Mouse (Mus musculus) CH12.LX (cell line): ENCODE measurements around the gene Pkdcc. TPM values are rescaled to one million over a fixed set of nuclear protein-coding genes. Genes with fewer than 3 reads are reported as not detected.

Source experiments
- DNase-seq: peaks from one replicate; pipeline ENCODE4 v3.0.0-alpha.2; 2013; ENCODE audit errors: extremely low read depth
- H3K27ac ChIP-seq: 2 replicates; pipeline ENCODE4 v1.5.1; 2012; ENCODE audit warnings: low read depth, mild to moderate bottlenecking, control low read depth, moderate library complexity; ENCODE audit not compliant: insufficient read depth
- H3K27me3 ChIP-seq: replicated peaks from 2 replicates; pipeline ENCODE3; 2012; ENCODE audit warnings: inconsistent platforms
- H3K36me3 ChIP-seq, 2 experiments: replicated peaks in 1 of 2; 2 replicates each; pipeline versions ENCODE3 to v1.6.1; 2012; ENCODE audit warnings: inconsistent platforms in 1 of 2, low read length in 1 of 2, mild to moderate bottlenecking in 1 of 2, mixed read lengths in 1 of 2, moderate library complexity in 1 of 2; ENCODE audit not compliant: control insufficient read depth in 1 of 2, insufficient read depth in 1 of 2
- H3K4me1 ChIP-seq, 2 experiments: 2 replicates each; pipeline ENCODE4 v1.6.1; 2012; ENCODE audit warnings: inconsistent platforms in 1 of 2, moderate library complexity in 1 of 2; ENCODE audit not compliant: insufficient read depth in 2 of 2, control insufficient read depth in 1 of 2
- H3K4me2 ChIP-seq: 2 replicates; pipeline ENCODE4 v1.6.1; 2012; ENCODE audit warnings: low read depth, mild to moderate bottlenecking, control low read depth; ENCODE audit not compliant: poor library complexity, insufficient read depth, severe bottlenecking
- H3K4me3 ChIP-seq, 3 experiments: fragments of 150-350 bp in 1 of 3; sonication (generic) in 1 of 3; replicated peaks in 1 of 3; 2 replicates each; pipeline versions ENCODE3 to v1.5.1; 2011 to 2012; ENCODE audit warnings: low read depth in 2 of 3, low read length in 2 of 3, mild to moderate bottlenecking in 2 of 3, moderate library complexity in 2 of 3, control low read depth in 1 of 3, improper control_type of control experiment in 1 of 3, inconsistent platforms in 1 of 3, mixed read lengths in 1 of 3; ENCODE audit not compliant: poor library complexity in 1 of 3
- H3K79me2 ChIP-seq: replicated peaks from 2 replicates; pipeline ENCODE4 v1.6.1; 2012; ENCODE audit warnings: mild to moderate bottlenecking, moderate library complexity; ENCODE audit not compliant: control insufficient read depth, poor library complexity, insufficient read depth, severe bottlenecking; ENCODE audit errors: extremely low read depth
- H3K9ac ChIP-seq: 2 replicates; pipeline ENCODE4 v1.6.1; 2012; ENCODE audit warnings: low read depth, mild to moderate bottlenecking, control low read depth, moderate library complexity; ENCODE audit not compliant: insufficient read depth
- H3K9me3 ChIP-seq: replicated peaks from 2 replicates; pipeline ENCODE3; 2012; ENCODE audit warnings: low read length, inconsistent platforms, mixed read lengths
- BHLHE40 ChIP-seq: IDR thresholded peaks from 2 replicates; pipeline ENCODE4 v1.6.1; 2011; ENCODE audit warnings: mild to moderate bottlenecking, low read depth, low read length, improper control_type of control experiment
- CTCF ChIP-seq, 2 experiments: IDR thresholded peaks in 1 of 2; conservative IDR thresholded peaks in 1 of 2; 2 replicates each; pipeline ENCODE4 v1.5.1; 2011 to 2012; ENCODE audit warnings: low read depth in 2 of 2, low read length in 2 of 2, improper control_type of control experiment in 1 of 2, inconsistent platforms in 1 of 2, mild to moderate bottlenecking in 1 of 2, moderate library complexity in 1 of 2
- E2F4 ChIP-seq: IDR thresholded peaks from 2 replicates; pipeline ENCODE4 v1.6.1; 2011; ENCODE audit warnings: low read depth, low read length, improper control_type of control experiment; ENCODE audit not compliant: insufficient replicate concordance
- EP300 ChIP-seq: IDR thresholded peaks from 2 replicates; pipeline ENCODE4 v1.6.1; 2011; ENCODE audit warnings: low read length, improper control_type of control experiment
- ETS1 ChIP-seq: conservative IDR thresholded peaks from 2 replicates; pipeline ENCODE4 v1.6.1; 2012; ENCODE audit warnings: low read depth, mild to moderate bottlenecking, inconsistent platforms, low read length, improper control_type of control experiment, moderate library complexity
- JUN ChIP-seq: IDR thresholded peaks from 2 replicates; pipeline ENCODE4 v1.6.1; 2011; ENCODE audit warnings: low read depth, mild to moderate bottlenecking, low read length, improper control_type of control experiment, moderate library complexity; ENCODE audit not compliant: insufficient read depth
- JUND ChIP-seq: conservative IDR thresholded peaks from 2 replicates; pipeline ENCODE4 v1.6.1; 2011; ENCODE audit warnings: low read depth, low read length, improper control_type of control experiment
- MAX ChIP-seq: IDR thresholded peaks from 2 replicates; pipeline ENCODE4 v1.6.1; 2011; ENCODE audit warnings: low read length, improper control_type of control experiment
- MAZ ChIP-seq: IDR thresholded peaks from 2 replicates; pipeline ENCODE4 v1.6.1; 2012; ENCODE audit warnings: low read depth, mild to moderate bottlenecking, inconsistent platforms, low read length, improper control_type of control experiment, moderate library complexity
- MEF2A ChIP-seq: IDR thresholded peaks from 2 replicates; pipeline ENCODE4 v1.6.1; 2014; ENCODE audit warnings: low read depth, mild to moderate bottlenecking, inconsistent platforms, low read length, improper control_type of control experiment, borderline replicate concordance
- MXI1 ChIP-seq: IDR thresholded peaks from 2 replicates; pipeline ENCODE4 v1.6.1; 2011; ENCODE audit warnings: mild to moderate bottlenecking, low read depth, low read length, improper control_type of control experiment
- RAD21 ChIP-seq: IDR thresholded peaks from 2 replicates; pipeline ENCODE4 v1.6.1; 2011; ENCODE audit warnings: low read depth, mild to moderate bottlenecking, low read length, improper control_type of control experiment, moderate library complexity
- RCOR1 ChIP-seq: conservative IDR thresholded peaks from 2 replicates; pipeline ENCODE4 v1.6.1; 2012; ENCODE audit warnings: low read depth, mild to moderate bottlenecking, inconsistent platforms, low read length, improper control_type of control experiment
- SIN3A ChIP-seq: IDR thresholded peaks from 2 replicates; pipeline ENCODE4 v1.6.1; 2012; ENCODE audit warnings: low read length, improper control_type of control experiment, inconsistent platforms
- SMC3 ChIP-seq: IDR thresholded peaks from 2 replicates; pipeline ENCODE4 v1.6.1; 2011; ENCODE audit warnings: low read depth, low read length, improper control_type of control experiment
- TBP ChIP-seq: conservative IDR thresholded peaks from 2 replicates; pipeline ENCODE4 v1.6.1; 2011; ENCODE audit warnings: low read depth, low read length, improper control_type of control experiment
- USF1 ChIP-seq: IDR thresholded peaks from 2 replicates; pipeline ENCODE4 v1.6.1; 2014; ENCODE audit warnings: low read depth, mild to moderate bottlenecking, inconsistent platforms, low read length, improper control_type of control experiment
- ZKSCAN1 ChIP-seq: IDR thresholded peaks from 2 replicates; pipeline ENCODE4 v1.6.1; 2012; ENCODE audit warnings: low read depth, inconsistent platforms, low read length, improper control_type of control experiment, borderline replicate concordance
- ZMIZ1 ChIP-seq: IDR thresholded peaks from 2 replicates; pipeline ENCODE4 v1.6.1; 2012; ENCODE audit warnings: low read depth, mild to moderate bottlenecking, inconsistent platforms, low read length, improper control_type of control experiment
- ZNF384 ChIP-seq: IDR thresholded peaks from 2 replicates; pipeline ENCODE4 v1.6.1; 2012; ENCODE audit warnings: low read depth, low read length, improper control_type of control experiment, inconsistent platforms
- dilution Hi-C: fragments of 300-500 bp; cut with MboI; formaldehyde crosslinking; loops from 2 replicates; pipeline ENCODE4 v1.14.3; 2020; ENCODE audit warnings: low sequenced_read_pairs; ENCODE audit not compliant: extremely low pct_unique_long_range_greater_than_20kb, extremely low pct_ligation_motif_present
- in situ Hi-C: fragments of 300-500 bp; cut with MboI; formaldehyde crosslinking; loops from 3 replicates; pipeline ENCODE4 v1.14.3; 2019; ENCODE audit warnings: low sequenced_read_pairs, low pct_ligation_motif_present, low pct_unique_long_range_greater_than_20kb, mixed read lengths
- polyA plus RNA-seq: library from polyadenylated mRNA; unstranded; fragments of >175 nt; gene quantifications from 2 replicates; pipeline ENCODE4 v1.2.1, GENCODE M21; 2012; ENCODE audit warnings: low read depth; ENCODE audit not compliant: insufficient read length
- total RNA-seq, 2 experiments: library from RNA; depleted of rRNA; stranded (reverse); fragments of 300-350 nt in 1 of 2; fragments of >200 nt in 1 of 2; gene quantifications; 2 replicates each; pipeline ENCODE4 v1.2.3; 2012 to 2014

Gene Pkdcc
- total and polyA plus RNA-seq, 3 experiments: 3.7 to 4.3 (median 4.2) TPM

GRCm38 (mm10) chr17:83201257-83201656 lies 13.8 kb upstream of the Pkdcc start:
- Histone ChIP-seq H3K4me2 (no peak overlapping the region), H3K4me3 (no peak overlapping the region), H3K9me3 (no peaks in the 10 kb centered on the region), H3K27ac (no peak overlapping the region), H3K27me3 (peaks cover 5% of the 10 kb centered on the region), H3K36me3 (no peaks in the 10 kb centered on the region), H3K79me2 (no peaks in the 10 kb centered on the region), H3K4me1 (no peaks in the 10 kb centered on the region), H3K9ac (no peak overlapping the region)
- dilution Hi-C loops: no loop called here
- no peak for DNase-seq
- TF ChIP-seq RCOR1 (no peak), ZKSCAN1 (no peak), JUN (no peak), SIN3A (no peak), MAZ (no peak), E2F4 (no peak), MAX (no peak), SMC3 (no peak), JUND (no peak), ETS1 (no peak), RAD21 (no peak)
- in situ Hi-C loops: no loop called here

- Histone ChIP-seq H3K27ac (no peak overlapping the region), H3K4me1 (peaks cover 0 to 20% of the 10 kb centered on the region in 2 experiments; a peak in 2 of 4 replicates), H3K9ac (no peak overlapping the region), H3K36me3 (no peaks in the 10 kb centered on the region)
- in situ Hi-C loops: no loop called here
- TF ChIP-seq MXI1: no peak
- TF ChIP-seq ZNF384: no peak
- TF ChIP-seq MEF2A: no peak
- no peak for TF ChIP-seq USF1
- no peak for TF ChIP-seq BHLHE40
- no peak for TF ChIP-seq EP300
- no peak for TF ChIP-seq RCOR1
- no peak for TF ChIP-seq TBP
- no peak for TF ChIP-seq CTCF (conservative IDR thresholded peaks at IDR 0.05 in 1 of 2, IDR thresholded peaks at IDR 0.05 in 1 of 2; ENCODE audit: low read depth in 2 of 2, low read length in 2 of 2)
- TF ChIP-seq MAX: no peak
- TF ChIP-seq ZMIZ1: no peak
- TF ChIP-seq, all 38 proteins: peak for 0
- no peak overlapping the region for H3K4me2 ChIP-seq
- H3K27me3 ChIP-seq: peaks cover 5% of the 10 kb centered on the region
- H3K79me2 ChIP-seq: no peaks in the 10 kb centered on the region
- no peaks in the 10 kb centered on the region for H3K9me3 ChIP-seq
- dilution Hi-C loops: no loop called here
- no peak for DNase-seq
- H3K4me3 ChIP-seq: no peak overlapping the region
Observed at GRCm38 (mm10) chr17:83203692-83204383, 11.3 kb upstream of the Pkdcc start.
